Mouse (Mus musculus) thymus, postnatal 4 days (tissue): ENCODE results near the gene Pip5k1b.
A peak's percentile ranks its signal among the peaks of the same experiment; 100 is the strongest.
"Not testable (repeated sequence)": the region's sequence is repeated elsewhere in the genome, so short reads cannot be mapped to it uniquely, and the experiment has no call there.

ENCODE experiments used
- DNase-seq: peaks from one replicate; pipeline ENCODE4 v3.0.0; 2021

The Pip5k1b gene

GRCm38 (mm10) chr19:24555466-24555903, at the start of gene Pip5k1b:
TSS of gene Pip5k1b (minus strand) at chr19:24555872.
- DNase-seq, result peak; percentile 85

DNA sequence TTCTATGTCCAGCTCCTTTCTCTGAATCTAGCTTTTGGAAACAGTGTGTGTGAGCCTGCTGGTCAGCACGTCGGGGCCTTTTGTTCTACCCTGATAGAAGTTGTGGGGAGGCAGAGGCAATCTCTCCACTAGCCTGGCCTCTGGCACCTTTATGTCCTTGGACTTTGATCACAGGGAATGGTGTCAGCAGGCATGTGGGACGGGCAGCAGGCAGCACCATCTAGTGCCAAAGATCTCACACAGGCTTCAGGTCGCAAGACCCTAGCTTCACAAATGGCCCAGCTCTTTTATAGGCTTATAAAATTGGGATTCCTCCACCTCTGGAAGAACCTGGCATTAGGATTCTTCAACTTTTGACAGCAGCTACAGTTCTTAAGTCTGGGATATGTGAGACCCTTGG, 48.4 kb upstream of the Pip5k1b start:
- DNase-seq, result no peak

GRCm38 (mm10) chr19:24603431-24603830, 47.8 kb upstream of the Pip5k1b start:
- DNase-seq, result no peak

DNA sequence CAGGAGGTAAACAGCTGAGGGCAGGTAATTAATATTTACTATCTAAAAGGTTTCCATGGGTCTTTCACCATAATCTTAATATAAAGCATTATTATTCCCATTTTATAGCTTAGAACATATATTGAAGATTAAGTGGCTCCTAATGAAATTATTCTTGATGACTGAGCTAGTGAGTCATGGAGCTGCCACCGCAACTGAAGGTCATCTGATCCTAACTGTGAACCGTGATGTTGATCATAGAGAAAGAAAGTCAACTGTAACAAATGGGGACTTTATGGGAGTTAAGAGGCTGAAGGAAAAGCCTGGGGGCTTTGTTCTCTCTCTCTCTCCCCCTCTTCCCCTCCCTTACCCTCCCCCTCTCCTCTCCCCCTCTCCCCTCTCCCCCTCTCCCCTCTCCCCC, 31.1 kb upstream of the Pip5k1b start:
- no peak for DNase-seq

- DNase-seq, result no peak
Observed at GRCm38 (mm10) chr19:24585171-24585570, 29.5 kb upstream of the Pip5k1b start.

- no peak for DNase-seq
Observed at GRCm38 (mm10) chr19:24583956-24584355, 28.3 kb upstream of the Pip5k1b start.

GRCm38 (mm10) chr19:24576125-24576524, 20.5 kb upstream of the Pip5k1b start:
- no peak for DNase-seq

DNA sequence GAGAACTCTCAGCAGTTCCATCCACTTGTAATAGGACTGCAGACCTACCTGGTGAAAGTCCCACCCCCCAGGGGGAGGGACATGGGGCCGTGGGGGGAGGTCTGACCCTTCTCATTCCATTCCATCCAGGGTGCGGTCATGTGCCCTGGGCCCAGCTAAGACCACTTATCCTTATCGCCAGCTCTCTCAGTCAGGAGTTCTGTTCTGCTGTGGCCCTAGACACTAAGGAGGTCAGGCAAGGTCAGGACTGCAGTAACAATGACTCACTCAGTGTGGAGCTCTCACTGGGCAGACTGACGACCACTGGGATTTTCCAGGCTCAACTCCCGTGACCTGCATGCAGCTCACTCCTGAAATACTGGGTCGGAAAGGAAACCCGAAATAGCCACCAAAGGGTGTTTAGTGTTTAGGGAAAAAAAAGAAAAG, 16.1 kb upstream of the Pip5k1b start:
- no peak for DNase-seq

DNA sequence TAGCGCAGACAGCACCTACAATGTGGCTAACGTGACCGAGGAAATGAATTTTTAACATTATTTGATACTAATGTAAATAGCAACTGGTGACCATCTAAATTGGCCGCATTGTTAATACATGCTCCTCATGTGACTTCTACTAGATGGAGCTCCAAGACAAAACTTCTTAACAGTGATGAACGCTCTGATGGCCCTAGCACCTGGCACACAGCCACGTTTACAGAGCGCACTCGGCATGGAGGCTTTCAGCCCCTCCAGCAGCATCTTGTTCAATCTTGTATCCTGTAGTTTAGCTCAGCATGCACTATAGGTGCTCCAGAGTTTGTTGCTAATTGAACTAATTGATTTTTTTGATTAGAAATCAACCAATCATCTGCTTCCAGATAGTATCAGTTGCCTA, 15.3 kb upstream of the Pip5k1b start:
- DNase-seq, result no peak

DNA sequence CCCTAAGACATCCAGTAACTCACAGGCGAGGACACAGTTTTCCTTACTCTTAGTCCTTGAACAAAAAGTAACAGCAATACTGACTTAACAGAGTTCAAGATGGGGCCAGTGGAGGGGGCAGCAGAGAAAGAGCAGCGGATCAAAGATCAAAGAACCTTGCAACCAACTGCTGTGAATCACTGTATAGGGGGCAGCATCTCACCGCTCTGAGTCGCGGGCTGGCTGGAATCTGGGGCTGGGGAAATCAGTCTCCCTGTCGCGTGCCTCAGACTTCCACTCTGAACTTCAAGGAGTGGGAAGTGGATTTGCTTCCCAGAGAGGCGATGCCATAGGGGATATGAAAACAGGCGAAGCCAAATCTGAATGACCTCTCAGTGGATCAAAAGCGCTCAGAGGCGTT, 1.8 kb upstream of the Pip5k1b start:
- peak; percentile 60 for DNase-seq

GRCm38 (mm10) chr19:24556585-24556966, 904 bp upstream of the Pip5k1b start:
- peak; percentile 55 for DNase-seq

GRCm38 (mm10) chr19:24555904-24556584, 372 bp upstream of the Pip5k1b start:
- peak; percentile 73 for DNase-seq

DNA sequence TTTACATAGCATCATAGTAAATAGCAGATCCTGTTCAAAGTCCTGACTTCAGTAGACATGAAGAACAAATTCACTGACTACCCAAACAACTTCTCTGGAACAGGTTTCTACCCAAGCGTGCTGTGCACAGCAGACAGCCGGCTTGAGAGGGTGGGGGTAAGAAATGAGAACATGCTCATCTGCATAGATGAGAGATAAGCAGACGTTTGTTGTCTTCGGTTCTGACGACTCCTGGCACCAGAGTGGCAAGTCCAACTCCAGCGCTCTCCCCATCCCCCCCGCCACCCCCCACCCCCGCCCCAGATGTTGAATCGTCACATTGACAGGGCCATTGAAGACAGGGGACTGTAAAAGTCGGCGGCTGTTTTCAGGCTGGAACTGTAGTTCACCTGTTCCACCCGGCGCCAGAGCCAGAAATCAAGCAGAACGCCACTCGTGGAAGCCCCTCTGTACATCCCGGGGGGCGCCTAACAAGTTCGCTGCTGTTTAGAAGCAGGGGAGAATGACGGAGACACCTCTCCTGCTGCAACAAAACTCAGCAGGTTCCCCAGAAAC, 684 bp downstream of the Pip5k1b start:
- DNase-seq, result peak; percentile 65

DNA sequence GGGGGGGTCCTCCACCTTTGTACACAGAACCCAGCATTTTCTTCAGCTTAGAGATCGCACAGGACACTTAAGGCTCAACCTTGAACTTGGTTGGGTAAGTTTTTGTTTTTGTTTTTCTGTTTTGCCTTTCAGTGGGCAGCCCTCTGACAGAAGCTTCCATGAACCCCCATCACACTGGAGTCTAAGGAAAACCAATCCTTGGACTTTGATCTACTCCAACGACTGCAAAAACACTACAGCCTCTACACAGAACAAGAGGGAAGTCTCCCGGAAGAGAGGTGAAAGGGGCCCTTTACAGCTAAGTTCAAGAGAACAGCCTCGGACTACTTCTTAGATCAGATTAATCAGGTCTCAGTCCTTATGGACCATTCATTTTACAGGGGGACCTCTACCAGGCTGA, 1.2 kb downstream of the Pip5k1b start:
- no peak for DNase-seq

DNA sequence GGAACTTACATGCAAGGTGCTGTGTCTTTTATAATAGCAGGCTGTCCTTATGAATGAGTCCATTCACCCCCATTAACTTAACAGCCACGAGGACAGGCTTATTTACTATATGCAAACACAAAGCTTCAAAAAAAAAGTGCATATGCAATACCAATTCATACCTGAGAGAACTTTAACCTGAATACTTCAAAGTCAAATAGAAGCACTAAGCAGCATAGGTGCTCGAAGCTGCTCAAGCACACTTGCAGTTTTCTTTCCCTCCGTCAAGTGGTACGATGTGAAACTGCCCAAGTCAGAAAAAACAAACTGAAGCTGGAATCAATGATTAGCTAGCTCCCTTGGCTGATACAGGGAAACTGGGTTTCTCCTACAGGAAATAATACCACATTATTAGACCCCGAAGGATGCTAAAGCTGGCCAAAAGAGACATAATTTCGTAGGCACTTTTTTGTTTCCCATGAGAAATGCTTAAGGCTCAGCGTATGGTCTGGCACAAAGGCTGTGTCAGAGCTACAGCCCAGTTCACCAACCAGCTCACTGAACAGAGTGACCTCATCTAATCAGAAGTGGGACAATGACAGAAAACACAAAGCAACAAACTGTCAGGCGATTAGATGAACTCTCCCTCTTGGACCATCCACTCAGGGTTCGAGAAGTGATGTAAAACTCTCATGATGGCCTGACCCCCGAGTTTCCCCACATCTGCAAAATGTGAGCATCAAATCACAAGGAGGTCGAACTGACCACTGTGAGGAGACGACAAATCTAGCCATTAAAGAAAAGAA, 2.2 kb downstream of the Pip5k1b start:
- DNase-seq, result no peak

DNA sequence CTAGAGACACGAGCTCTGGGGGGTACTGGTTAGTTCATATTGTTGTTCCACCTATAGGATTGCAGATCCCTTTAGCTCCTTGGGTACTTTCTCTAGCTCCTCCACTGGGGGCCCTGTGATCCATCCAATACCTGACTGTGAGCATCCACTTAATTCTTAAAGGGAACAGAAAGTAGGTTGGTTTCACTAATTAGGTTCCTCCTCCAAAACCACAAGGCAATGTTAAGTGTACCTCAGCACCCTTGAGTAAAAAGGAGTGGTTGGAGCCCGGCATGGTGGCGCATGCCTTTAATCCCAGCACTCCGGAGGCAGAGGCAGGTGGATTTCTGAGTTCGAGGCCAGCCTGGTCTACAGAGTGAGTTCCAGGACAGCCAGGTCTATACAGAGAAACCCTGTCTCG, 3.0 kb downstream of the Pip5k1b start:
- not testable (repeated sequence) for DNase-seq

- DNase-seq, result no peak
Observed at GRCm38 (mm10) chr19:24551196-24551954, 4.3 kb downstream of the Pip5k1b start.

- no peak for DNase-seq
Observed at GRCm38 (mm10) chr19:24550778-24551177, 4.9 kb downstream of the Pip5k1b start.

DNA sequence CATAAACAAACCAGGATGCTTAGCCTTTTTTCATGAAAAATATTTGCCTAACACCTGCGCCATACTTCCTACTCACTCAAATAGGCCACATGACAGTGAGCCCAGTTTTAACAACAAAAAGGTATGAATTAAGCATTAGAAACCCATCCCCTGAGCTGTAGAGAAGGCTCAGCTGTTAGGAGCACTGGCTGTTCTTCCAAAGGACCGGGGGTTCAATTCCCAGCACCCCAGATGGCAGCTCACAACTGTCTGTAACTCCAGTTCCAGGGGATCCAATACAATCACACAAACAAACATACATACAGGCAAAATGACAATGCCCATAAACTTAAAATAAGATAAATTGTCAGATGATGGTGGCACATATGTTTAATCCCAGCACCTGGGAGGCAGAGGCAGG, 5.7 kb downstream of the Pip5k1b start:
- no peak for DNase-seq

DNA sequence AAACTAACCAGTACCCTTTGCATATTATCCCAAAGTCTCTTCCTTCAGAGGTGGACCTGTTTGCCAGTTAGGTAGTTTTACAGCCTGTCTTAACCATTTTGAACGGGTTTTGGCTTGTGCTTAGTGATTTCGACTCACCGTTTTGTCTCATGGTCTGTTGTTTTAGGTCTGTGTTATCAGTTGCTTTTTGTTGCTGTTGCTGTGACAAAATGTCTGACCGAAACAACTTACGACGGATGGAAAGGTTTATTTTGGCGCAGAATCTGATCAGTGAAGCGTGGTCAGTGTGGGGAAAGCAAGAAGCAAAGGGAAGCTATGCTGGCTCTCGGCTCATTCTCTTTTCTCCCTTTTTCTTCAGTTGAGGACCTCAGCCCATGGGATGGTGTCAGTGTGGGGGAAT, 7.3 kb downstream of the Pip5k1b start:
- no peak for DNase-seq

- DNase-seq, result no peak
Observed at GRCm38 (mm10) chr19:24546153-24546552, 9.5 kb downstream of the Pip5k1b start.

DNA sequence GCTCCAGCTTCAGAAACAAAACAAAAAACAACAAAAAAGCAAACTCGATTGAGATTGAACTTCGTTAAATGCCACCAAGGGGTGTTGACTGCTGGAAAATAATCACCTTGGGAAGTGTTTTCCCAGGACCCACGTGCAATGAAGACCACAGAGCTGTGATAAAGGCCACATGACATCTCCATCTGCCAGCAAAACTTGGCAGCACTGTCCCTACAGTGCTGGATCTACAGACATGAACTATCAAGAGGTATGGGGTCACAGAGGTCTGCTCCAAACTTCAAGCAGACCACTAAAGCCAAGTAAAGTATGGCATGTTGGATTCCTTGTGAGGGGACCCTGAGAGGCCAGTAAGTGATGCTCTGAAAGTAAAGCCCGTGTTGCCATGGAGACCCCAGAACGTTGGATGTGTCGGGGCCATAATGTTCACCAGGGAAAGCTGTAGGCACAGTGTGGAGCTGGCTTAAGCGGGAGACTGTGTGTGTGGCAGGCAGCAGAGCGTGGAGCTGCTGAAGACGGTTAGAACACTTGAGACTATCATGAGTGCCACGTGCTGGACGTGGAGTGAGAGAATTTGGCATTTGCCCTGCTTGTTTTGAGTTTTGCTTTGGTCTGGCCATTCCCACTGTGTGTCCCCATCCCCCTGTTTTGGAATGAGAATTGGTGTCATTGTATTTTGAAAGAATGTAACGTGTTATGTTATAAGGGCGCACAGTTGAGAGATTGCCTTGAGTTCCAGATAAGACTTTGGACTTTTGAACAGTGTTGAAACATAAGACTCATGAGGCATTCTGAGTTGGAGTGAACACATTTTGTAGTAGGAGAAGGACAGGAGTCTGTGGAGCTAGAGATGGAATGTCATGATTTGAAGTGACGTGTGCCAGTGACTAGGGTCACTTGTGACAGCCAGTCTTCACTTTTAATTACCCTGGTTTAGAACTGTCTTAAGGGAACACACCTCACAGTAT, 12.0 kb downstream of the Pip5k1b start:
- no peak for DNase-seq
